Mouse (Mus musculus): ENCODE results near the gene Sun3. TPM values are rescaled to one million over a fixed set of nuclear protein-coding genes. Genes with fewer than 3 reads are reported as not detected.
A peak's percentile ranks its signal among the peaks of the same experiment; 100 is the strongest.

The Sun3 gene
- polyA plus RNA-seq (2015; fragmentation: Nextera tagmentation; extraction: Ambion mirVana), result 0.15 TPM in 1 of 2 replicates, not detected in the other

- Histone ChIP-seq H3K27me3 (ENCODE audit: insufficient read depth, low read length) (0 out of 2 replicates have a peak, but pooled peaks cover 6% of the 10 kb centered on the region), H3K36me3 (replicated peaks; ENCODE audit: insufficient read depth, low read length) (no peaks in the 10 kb centered on the region), H3K27ac (ENCODE audit: low read depth) (no peak within 1 kb of the TSS), H3K9ac (replicated peaks) (no peak within 1 kb of the TSS), H3K4me2 (ENCODE audit: low read depth, low read length) (peak within 1 kb of the TSS; percentile 78), H3K9me3 (ENCODE audit: low read length) (no peaks in the 10 kb centered on the region), H3K4me3 (ENCODE audit: low read depth, low read length) (peak within 1 kb of the TSS; percentile 47), H3K4me1 (ENCODE audit: insufficient read depth) (no peaks in the 10 kb centered on the region; the same call in 1 of the 2 replicates)
- peak; percentile 42 for DNase-seq
- WGBS (ENCODE audit: insufficient replicate concordance), result 0% methylated on average over 18 of the region's 18 CpGs
- TF ChIP-seq EP300 (IDR thresholded peaks at IDR 0.05; ENCODE audit: low read depth), result no peak
- no peak for TF ChIP-seq CTCF (IDR thresholded peaks at IDR 0.05; ENCODE audit: low read depth)
- peak; percentile 73 for ATAC-seq
These were observed at the start of gene Sun3 for GRCm38 (mm10) chr11:9048703-9049060. Gene Sun3 (minus strand): TSS chr11:9048991.

- no peak overlapping the region for H3K4me3 ChIP-seq (ENCODE audit: low read depth, low read length)
- no peak for DNase-seq
- H3K4me2 ChIP-seq (ENCODE audit: low read depth, low read length), result no peak overlapping the region
- H3K9me3 ChIP-seq (ENCODE audit: low read length), result no peaks in the 10 kb centered on the region
- no peak overlapping the region for H3K27ac ChIP-seq (ENCODE audit: low read depth)
- no peaks in the 10 kb centered on the region for H3K27me3 ChIP-seq (ENCODE audit: insufficient read depth, low read length)
- WGBS (ENCODE audit: insufficient replicate concordance), result 81% methylated on average over 3 of the region's 3 CpGs
- H3K4me1 ChIP-seq (ENCODE audit: insufficient read depth), result no peaks in the 10 kb centered on the region
- no peak for TF ChIP-seq CTCF (IDR thresholded peaks at IDR 0.05; ENCODE audit: low read depth)
- no peak for TF ChIP-seq EP300 (IDR thresholded peaks at IDR 0.05; ENCODE audit: low read depth)
- no peak for ATAC-seq
- no peak overlapping the region for H3K9ac ChIP-seq (replicated peaks)
- H3K36me3 ChIP-seq (replicated peaks; ENCODE audit: insufficient read depth, low read length), result no peaks in the 10 kb centered on the region
These were observed 27.7 kb upstream of the Sun3 start for GRCm38 (mm10) chr11:9076444-9076843.

GRCm38 (mm10) chr11:9060484-9060883, 11.7 kb upstream of the Sun3 start:
- WGBS (ENCODE audit: insufficient replicate concordance), result 30% methylated on average over 5 of the region's 5 CpGs
- TF ChIP-seq EP300 (IDR thresholded peaks at IDR 0.05; ENCODE audit: low read depth) (no peak), CTCF (IDR thresholded peaks at IDR 0.05; ENCODE audit: low read depth) (no peak)

DNA sequence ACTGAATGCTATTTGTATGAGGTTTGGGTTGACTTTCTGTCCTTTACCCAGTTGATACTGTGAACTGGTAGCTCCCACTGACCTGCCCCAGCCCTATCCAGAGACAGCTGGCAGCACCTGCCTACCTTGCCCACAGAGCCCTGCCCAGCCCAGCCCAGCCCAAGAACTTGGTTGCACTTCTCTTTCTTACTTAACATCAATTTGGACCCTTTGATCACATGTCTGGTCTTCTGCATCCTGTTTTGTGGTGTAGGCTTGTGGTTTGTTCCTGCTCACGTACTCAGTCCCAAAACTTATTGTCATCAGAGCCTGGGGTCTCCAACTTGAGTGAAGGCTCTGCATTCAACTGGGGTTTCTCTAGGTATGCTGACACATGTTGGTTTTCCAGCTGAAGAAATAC, 11.2 kb upstream of the Sun3 start:
- Histone ChIP-seq H3K4me1 (ENCODE audit: insufficient read depth) (no peaks in the 10 kb centered on the region), H3K4me3 (ENCODE audit: low read depth, low read length) (no peak overlapping the region), H3K36me3 (replicated peaks; ENCODE audit: insufficient read depth, low read length) (no peaks in the 10 kb centered on the region), H3K4me2 (ENCODE audit: low read depth, low read length) (no peak overlapping the region), H3K27ac (ENCODE audit: low read depth) (no peak overlapping the region), H3K27me3 (ENCODE audit: insufficient read depth, low read length) (no peaks in the 10 kb centered on the region), H3K9me3 (ENCODE audit: low read length) (no peaks in the 10 kb centered on the region), H3K9ac (replicated peaks) (no peak overlapping the region)
- DNase-seq, result no peak
- WGBS (ENCODE audit: insufficient replicate concordance), result 37% methylated on average over 1 of the region's 1 CpGs
- TF ChIP-seq EP300 (IDR thresholded peaks at IDR 0.05; ENCODE audit: low read depth), result no peak
- TF ChIP-seq CTCF (IDR thresholded peaks at IDR 0.05; ENCODE audit: low read depth), result no peak
- peak; percentile 40; the same call in 1 of the 2 replicates for ATAC-seq

More at GRCm38 (mm10) chr11:9060484-9060883, 11.7 kb upstream of the Sun3 start:
- no peak overlapping the region for H3K9ac ChIP-seq (replicated peaks)
- no peaks in the 10 kb centered on the region for H3K4me1 ChIP-seq (ENCODE audit: insufficient read depth)
- H3K4me2 ChIP-seq (ENCODE audit: low read depth, low read length), result no peak overlapping the region
- H3K27me3 ChIP-seq (ENCODE audit: insufficient read depth, low read length), result no peaks in the 10 kb centered on the region
- no peak overlapping the region for H3K27ac ChIP-seq (ENCODE audit: low read depth)
- no peaks in the 10 kb centered on the region for H3K36me3 ChIP-seq (replicated peaks; ENCODE audit: insufficient read depth, low read length)
- H3K4me3 ChIP-seq (ENCODE audit: low read depth, low read length), result no peak overlapping the region
- ATAC-seq (no peak), DNase-seq (no peak)
- H3K9me3 ChIP-seq (ENCODE audit: low read length), result no peaks in the 10 kb centered on the region

DNA sequence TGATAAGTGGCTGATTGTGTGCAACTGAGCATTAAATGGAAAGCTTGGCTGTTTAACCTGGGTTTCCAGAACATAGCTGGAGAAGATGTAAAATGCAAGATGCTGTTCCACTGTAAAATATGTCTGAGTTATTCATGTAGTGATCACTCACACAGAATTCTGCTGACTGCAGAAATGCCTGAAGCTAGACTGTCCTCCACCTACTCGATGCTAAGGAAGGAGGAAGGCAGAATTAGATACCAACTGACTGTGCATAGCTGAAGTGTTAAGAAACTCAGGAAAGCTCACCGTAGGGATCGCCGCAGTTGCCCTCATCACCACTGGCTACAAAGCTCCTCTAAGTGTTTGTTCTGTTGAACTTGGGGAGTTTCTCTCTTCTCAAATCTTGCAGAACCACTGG, 8.9 kb upstream of the Sun3 start:
- Histone ChIP-seq H3K4me1 (ENCODE audit: insufficient read depth) (no peaks in the 10 kb centered on the region), H3K36me3 (replicated peaks; ENCODE audit: insufficient read depth, low read length) (no peaks in the 10 kb centered on the region), H3K4me2 (ENCODE audit: low read depth, low read length) (no peak overlapping the region), H3K4me3 (ENCODE audit: low read depth, low read length) (no peak overlapping the region), H3K9ac (replicated peaks) (no peak overlapping the region), H3K9me3 (ENCODE audit: low read length) (no peaks in the 10 kb centered on the region), H3K27me3 (ENCODE audit: insufficient read depth, low read length) (no peaks in the 10 kb centered on the region), H3K27ac (ENCODE audit: low read depth) (no peak overlapping the region)
- ATAC-seq (no peak), DNase-seq (no peak)
- TF ChIP-seq CTCF (IDR thresholded peaks at IDR 0.05; ENCODE audit: low read depth), result no peak
- TF ChIP-seq EP300 (IDR thresholded peaks at IDR 0.05; ENCODE audit: low read depth), result no peak
- WGBS (ENCODE audit: insufficient replicate concordance), result 85% methylated on average over 4 of the region's 4 CpGs

GRCm38 (mm10) chr11:9056937-9057336, 8.1 kb upstream of the Sun3 start:
- Histone ChIP-seq H3K36me3 (replicated peaks; ENCODE audit: insufficient read depth, low read length) (no peaks in the 10 kb centered on the region), H3K9me3 (ENCODE audit: low read length) (no peaks in the 10 kb centered on the region), H3K4me3 (ENCODE audit: low read depth, low read length) (no peak overlapping the region), H3K9ac (replicated peaks) (no peak overlapping the region), H3K27ac (ENCODE audit: low read depth) (no peak overlapping the region), H3K27me3 (ENCODE audit: insufficient read depth, low read length) (no peaks in the 10 kb centered on the region), H3K4me1 (ENCODE audit: insufficient read depth) (no peaks in the 10 kb centered on the region), H3K4me2 (ENCODE audit: low read depth, low read length) (no peak overlapping the region)
- no peak for TF ChIP-seq EP300 (IDR thresholded peaks at IDR 0.05; ENCODE audit: low read depth)
- no peak for TF ChIP-seq CTCF (IDR thresholded peaks at IDR 0.05; ENCODE audit: low read depth)
- no peak for DNase-seq
- 50% methylated on average over 2 of the region's 2 CpGs for WGBS (ENCODE audit: insufficient replicate concordance)
- ATAC-seq, result no peak

- Histone ChIP-seq H3K4me3 (ENCODE audit: low read depth, low read length) (no peak overlapping the region), H3K27ac (ENCODE audit: low read depth) (no peak overlapping the region), H3K4me1 (ENCODE audit: insufficient read depth) (no peaks in the 10 kb centered on the region; the same call in 1 of the 2 replicates), H3K4me2 (ENCODE audit: low read depth, low read length) (no peak overlapping the region), H3K36me3 (replicated peaks; ENCODE audit: insufficient read depth, low read length) (no peaks in the 10 kb centered on the region), H3K27me3 (ENCODE audit: insufficient read depth, low read length) (0 out of 2 replicates have a peak, but pooled peaks cover 6% of the 10 kb centered on the region), H3K9me3 (ENCODE audit: low read length) (no peaks in the 10 kb centered on the region), H3K9ac (replicated peaks) (no peak overlapping the region)
- ATAC-seq (no peak), DNase-seq (no peak)
- 47% methylated on average over 2 of the region's 2 CpGs for WGBS (ENCODE audit: insufficient replicate concordance)
- TF ChIP-seq CTCF (IDR thresholded peaks at IDR 0.05; ENCODE audit: low read depth) (no peak), EP300 (IDR thresholded peaks at IDR 0.05; ENCODE audit: low read depth) (no peak)
These were observed 3.1 kb upstream of the Sun3 start for GRCm38 (mm10) chr11:9051895-9052294.

Data from liver, postnatal 0 days (tissue).